Mouse (Mus musculus) naive thymus-derived CD4-positive, alpha-beta T cell, adult 2 months (primary cell): ENCODE measurements around the gene Klhdc1.

Experiments
- DNase-seq: peaks from one replicate; pipeline ENCODE4 v3.0.0-alpha.2; 2011; ENCODE audit warnings: low read depth

Gene Klhdc1

GRCm38 (mm10) chr12:69297411-69298150 lies 56.6 kb downstream of the Klhdc1 start:
- no peak for DNase-seq

DNA sequence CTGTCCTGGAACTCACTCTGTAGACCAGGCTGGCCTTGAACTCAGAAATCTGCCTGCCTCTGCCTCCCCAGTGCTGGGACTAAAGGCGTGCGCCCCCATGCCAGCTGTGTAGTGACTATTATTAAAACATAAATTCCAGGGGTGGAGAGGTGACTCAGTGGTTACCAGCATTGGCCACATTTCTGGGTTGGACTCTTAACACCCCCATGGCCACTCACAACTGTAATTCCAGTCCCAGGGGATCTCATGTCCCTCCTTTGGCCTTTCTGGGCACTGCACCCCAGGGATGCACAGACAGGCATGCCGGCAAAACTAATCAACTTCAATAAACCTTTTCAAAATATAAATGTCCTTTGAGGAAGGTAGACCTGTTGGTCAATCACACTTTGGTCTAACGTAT lies 57.3 kb downstream of the Klhdc1 start:
- no peak for DNase-seq

DNA sequence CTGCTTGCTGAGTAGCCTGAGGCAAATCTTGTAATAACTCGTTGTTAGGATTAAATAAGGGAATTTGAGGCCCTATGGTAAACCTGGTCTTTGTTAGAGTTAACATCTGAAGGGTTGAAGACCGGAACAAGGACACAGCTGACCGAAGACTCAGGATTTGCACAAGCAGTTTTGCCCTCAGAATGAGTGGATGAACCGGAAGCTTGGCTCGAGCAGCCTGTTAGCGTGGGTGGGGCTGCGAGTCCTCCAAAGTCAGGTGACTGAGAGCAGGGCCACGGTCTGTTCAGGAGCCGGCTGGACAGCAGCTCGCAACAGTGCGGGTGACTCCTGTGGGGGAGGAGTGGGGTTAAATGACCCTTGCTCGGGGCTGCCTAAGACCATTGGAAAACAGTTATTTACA lies 58.3 kb downstream of the Klhdc1 start:
- no peak for DNase-seq

DNA sequence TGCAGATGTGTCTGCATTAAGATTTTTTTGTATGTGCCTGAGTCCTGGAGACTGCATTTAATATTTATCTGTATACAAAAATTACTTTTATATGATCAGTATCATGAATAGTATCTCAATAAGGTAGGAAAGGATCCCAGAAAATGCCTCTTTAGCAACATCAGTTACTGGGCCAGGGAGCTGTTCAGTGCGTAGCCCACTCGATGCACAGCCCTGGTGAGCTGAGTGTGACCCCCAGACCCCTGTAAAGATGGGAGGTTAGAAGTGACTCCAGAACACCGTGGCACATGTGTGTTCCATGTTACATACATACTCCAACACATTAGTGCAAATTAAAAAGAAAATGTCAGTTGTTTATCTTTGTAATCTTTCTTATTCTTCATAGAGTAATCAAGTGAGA lies 58.9 kb downstream of the Klhdc1 start:
- DNase-seq = no peak

DNA sequence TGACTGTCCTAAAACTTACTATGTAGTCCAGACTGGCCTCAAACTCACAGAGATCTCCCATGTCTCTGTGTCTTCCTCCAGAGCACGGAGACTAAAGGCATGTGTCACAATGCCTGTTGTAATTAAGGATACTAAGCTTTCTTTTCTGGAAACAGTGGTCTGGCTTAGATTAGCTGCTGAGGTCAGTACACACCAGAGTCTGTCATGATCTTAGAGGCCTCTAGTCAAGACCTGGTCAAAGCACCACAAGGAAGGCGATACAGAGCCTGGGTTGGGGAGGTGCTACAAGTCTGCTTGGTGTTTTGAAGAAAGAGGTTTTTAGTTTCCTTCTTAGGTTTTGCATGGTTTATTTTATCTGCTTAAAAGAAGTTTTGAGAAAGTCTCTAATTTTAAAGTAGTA lies 59.4 kb downstream of the Klhdc1 start:
- no peak for DNase-seq

DNA sequence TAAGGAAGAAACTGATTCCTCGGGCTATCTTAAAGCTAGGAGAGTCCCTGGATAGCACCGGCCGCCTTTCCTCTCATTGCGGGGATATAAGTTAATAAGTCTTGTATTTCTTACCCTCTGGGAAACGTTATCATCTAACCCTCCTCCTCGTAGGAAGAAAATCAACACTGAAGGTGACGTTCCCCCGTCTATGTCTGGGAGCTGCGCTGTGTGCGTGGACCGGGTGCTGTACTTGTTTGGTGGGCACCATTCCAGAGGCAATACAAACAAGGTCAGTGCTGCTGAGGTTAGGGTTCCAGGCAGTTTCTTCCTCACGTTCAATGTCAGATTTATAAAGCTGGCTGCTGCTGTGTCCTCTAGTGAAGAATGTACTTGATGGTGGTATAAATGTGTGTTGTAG lies 61.2 kb downstream of the Klhdc1 start:
- DNase-seq = no peak

DNA sequence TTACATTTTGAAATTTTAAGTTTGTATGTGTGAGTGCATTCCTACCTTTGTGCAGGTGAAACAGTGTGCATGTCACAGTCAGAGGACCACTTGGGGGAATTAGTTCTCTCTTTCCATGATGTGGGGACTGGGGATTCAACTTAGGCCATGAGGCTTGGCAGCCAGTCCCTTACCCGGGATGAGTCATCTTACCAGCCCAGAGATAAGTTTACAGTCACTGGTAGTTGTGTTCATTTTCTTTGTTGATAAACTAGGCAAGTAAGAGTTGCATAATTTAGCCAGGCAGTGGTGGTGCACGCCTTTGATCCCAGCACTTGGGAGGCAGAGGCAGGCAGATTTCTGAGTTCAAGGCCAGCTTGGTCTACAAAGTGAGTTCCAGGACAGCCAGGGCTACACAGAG lies 63.1 kb downstream of the Klhdc1 start:
- DNase-seq = no peak

GRCm38 (mm10) chr12:69306333-69306732 lies 65.4 kb downstream of the Klhdc1 start:
- DNase-seq = no peak

DNA sequence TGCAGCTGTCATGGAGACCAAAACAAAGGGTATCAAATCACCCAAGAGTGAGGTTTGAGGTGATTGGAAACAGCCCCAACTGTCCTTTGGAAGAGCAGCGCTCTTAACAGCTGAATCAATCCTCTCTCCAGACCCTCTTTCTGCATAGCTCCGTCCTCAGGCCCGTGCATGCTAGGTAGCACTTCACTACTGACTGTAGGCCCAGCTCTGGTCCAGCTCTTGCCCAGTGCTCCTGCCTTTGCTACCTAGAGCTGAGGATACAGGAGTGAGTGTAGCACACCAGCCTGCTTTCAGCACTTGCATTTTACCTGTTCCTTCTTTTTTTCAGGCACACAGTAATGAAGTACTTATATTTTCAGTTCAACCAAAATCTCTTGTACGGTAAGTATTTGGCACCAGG lies 68.7 kb downstream of the Klhdc1 start:
- no peak for DNase-seq

- no peak for DNase-seq
These were observed 77.5 kb downstream of the Klhdc1 start for GRCm38 (mm10) chr12:69318431-69318830.

DNA sequence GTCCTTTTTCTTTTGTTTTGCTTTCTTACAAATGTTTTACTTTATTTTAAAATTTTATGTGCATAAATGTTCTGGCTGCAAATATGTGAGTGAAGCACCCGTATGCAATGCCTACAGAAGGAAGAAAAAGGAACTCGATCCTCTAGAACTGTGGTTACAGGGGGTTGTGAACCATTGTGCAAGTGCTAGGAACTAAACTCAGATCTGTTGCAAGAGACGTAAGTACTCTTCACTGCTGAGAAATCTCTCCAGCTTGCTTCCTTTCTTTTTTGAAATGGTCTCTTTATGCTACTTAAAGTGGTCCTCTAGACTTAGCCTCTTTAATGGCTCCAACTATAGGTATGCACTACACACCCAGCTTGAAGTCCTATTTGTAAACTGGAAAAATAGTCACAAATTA lies 90.2 kb downstream of the Klhdc1 start:
- no peak for DNase-seq

GRCm38 (mm10) chr12:69332147-69332546 lies 91.2 kb downstream of the Klhdc1 start:
- DNase-seq = no peak

- peak; percentile 78 for DNase-seq
These were observed 92.6 kb downstream of the Klhdc1 start for GRCm38 (mm10) chr12:69333547-69333946.
